Mouse (Mus musculus) right cerebral cortex, postnatal 36 days (tissue): Measurements from ENCODE around the gene Mpnd.

Experiments used
- DNase-seq, 2 experiments: peaks; one replicate each; pipeline ENCODE4 v3.0.0; 2022; ENCODE audit warnings: low spot score in 2 of 2, mixed read lengths in 1 of 2

Mpnd gene

DNA sequence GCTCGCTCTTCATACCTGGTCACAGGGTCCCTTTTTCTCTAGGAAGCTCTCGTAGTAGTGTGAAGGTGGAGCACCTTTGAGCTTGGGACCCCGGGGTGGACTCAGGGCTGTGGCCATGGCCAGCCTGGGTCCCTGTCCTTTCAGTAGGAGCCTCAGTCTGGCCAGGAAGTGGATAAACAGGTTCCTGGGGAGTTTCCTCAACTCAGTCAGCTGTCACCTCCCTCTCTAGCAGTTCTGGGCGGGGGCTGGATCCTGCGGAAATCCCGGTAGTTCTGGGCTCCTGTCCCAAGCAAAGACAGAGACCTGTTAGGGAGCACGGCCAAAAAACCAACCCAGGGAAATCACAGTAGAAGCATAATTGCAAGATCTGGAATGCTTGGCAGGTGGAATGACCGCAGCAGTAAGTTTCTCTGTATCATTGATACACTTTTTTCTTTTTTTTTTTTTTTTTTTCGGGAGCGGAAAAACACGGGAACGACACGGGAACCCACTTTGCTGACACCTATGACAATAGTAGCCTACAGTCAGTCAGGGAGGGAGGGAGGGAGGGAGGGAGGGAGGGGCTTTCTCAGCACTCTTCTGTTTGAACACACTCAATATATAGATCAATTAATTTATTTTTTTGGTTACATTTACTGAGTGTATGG, at the start of gene Mpnd, which contains the start of gene Stap2:
Mpnd (plus strand) TSS at position 297 of the 647 bp plus-strand sequence.
Stap2 (minus strand) TSS at position 170 of the 647 bp plus-strand sequence.
- DNase-seq = no peak

GRCm38 (mm10) chr17:55956129-55956528, 49.4 kb upstream of the Mpnd start:
- peak; percentile 78 to 79 for DNase-seq

GRCm38 (mm10) chr17:55956591-55956990, 48.9 kb upstream of the Mpnd start:
- no peak for DNase-seq

- DNase-seq = no peak
Measured at GRCm38 (mm10) chr17:55957168-55957567, 48.3 kb upstream of the Mpnd start.

DNA sequence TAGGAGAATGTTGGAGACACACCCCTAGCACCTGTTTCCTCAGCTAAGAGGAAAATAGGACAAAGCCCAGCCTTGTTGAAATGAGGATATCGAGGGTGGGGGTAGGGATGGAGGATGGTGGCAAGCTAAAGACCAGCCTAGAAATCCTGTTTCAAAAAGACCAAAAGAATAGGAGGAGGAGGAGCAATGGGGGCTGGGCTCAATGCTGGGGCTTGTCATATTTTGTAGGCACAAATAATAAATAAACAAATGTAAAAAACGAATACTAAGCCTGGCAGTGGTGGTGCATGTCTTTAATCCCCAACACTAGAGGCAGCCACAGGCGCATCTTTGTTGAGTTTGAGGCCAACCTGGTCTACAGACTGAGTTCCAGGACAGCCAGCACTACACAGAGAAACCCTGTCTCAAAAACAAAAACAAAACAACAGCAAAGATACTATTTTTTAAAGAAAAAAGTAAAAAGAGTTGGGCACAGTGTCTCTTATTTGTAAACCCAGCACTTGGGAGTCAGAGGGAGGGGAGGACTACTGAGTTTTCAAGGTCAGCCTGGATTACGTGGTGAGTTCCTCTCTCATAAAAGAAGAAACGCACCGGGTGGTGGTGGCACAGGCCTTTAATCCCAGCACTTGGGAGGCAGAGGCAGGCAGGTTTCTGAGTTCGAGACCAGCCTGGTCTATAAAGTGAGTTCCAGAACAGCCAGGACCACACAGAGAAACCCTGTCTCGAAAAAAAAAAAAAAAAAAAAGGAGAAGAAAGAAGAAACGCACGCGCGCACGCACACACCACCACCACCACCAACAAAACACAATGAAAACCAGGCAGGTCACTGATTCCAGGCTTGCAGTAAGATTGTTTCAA, 47.6 kb upstream of the Mpnd start:
- no peak for DNase-seq

GRCm38 (mm10) chr17:55958584-55958886, 47.0 kb upstream of the Mpnd start:
- DNase-seq = no peak

- DNase-seq = peak; percentile 91 to 94
Measured at GRCm38 (mm10) chr17:55958918-55959728, 46.4 kb upstream of the Mpnd start, which contains the start of gene Yju2. Gene Yju2, plus strand, starts transcription at chr17:55959099.

GRCm38 (mm10) chr17:55959946-55960740, 45.4 kb upstream of the Mpnd start:
- no peak for DNase-seq

GRCm38 (mm10) chr17:55960791-55961190, 44.7 kb upstream of the Mpnd start:
- DNase-seq = no peak

GRCm38 (mm10) chr17:55961631-55962030, 43.9 kb upstream of the Mpnd start:
- no peak for DNase-seq

- no peak for DNase-seq
Measured at GRCm38 (mm10) chr17:55963171-55963570, 42.3 kb upstream of the Mpnd start.

- no peak for DNase-seq
Measured at GRCm38 (mm10) chr17:55964496-55964895, 41.0 kb upstream of the Mpnd start.

GRCm38 (mm10) chr17:55964996-55965395, 40.5 kb upstream of the Mpnd start:
- no peak for DNase-seq

- DNase-seq = no peak
Measured at GRCm38 (mm10) chr17:55967186-55967585, 38.3 kb upstream of the Mpnd start.

GRCm38 (mm10) chr17:55968210-55968609, 37.3 kb upstream of the Mpnd start:
- DNase-seq = no peak

DNA sequence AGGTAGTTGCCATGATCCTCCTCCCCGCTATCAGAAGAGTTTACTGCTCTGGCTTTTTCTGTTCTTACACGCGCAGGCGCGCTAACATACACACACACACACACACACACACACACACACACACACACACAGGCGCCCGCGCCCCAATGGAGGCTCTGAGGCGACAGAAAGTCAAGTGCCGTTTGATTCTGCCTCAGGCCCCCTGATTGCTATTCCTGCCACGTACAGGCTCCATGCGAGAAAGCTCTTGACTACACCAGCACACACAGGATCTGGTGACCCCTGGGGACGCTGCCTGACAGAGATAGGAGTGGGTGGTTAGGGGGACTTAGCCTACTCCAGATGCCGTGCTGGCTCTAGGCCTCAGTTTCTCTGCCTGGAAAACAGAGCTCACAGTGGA, 36.0 kb upstream of the Mpnd start:
- no peak for DNase-seq

- no peak for DNase-seq
Measured at GRCm38 (mm10) chr17:55969966-55970891, 35.3 kb upstream of the Mpnd start, which contains the start of gene Shd. Gene Shd, plus strand, starts transcription at chr17:55970467.

- no peak for DNase-seq
Measured at GRCm38 (mm10) chr17:55971453-55971852, 34.1 kb upstream of the Mpnd start.

GRCm38 (mm10) chr17:55976255-55976862, 29.2 kb upstream of the Mpnd start:
- DNase-seq = peak in 1 of 2 experiments; percentile 64

- DNase-seq = no peak
Measured at GRCm38 (mm10) chr17:55977301-55977700, 28.2 kb upstream of the Mpnd start.
